Mouse (Mus musculus) gastrocnemius, adult 8-10 months (tissue): ENCODE results near the gene Mrpl18. TPM values are rescaled to one million over a fixed set of nuclear protein-coding genes. Genes with fewer than 3 reads are reported as not detected.
"Not testable (repeated sequence)": the region's sequence is repeated elsewhere in the genome, so short reads cannot be mapped to it uniquely, and the experiment has no call there.

ENCODE experiments used
- DNase-seq, 2 experiments: peaks; one replicate each; pipeline ENCODE4 v3.0.0; 2022; ENCODE audit warnings: low spot score in 2 of 2
- total RNA-seq, 4 experiments: library from RNA; stranded (reverse); gene quantifications; 2 replicates each; pipeline ENCODE4 v1.2.4; 2022

Gene Mrpl18
- total RNA-seq, 4 experiments from 2014 or later = 109 to 116 (median 111) TPM

- DNase-seq = no peak
These were observed 5.8 kb downstream of the Mrpl18 start for GRCm38 (mm10) chr17:12910391-12910790.

- DNase-seq = no peak
These were observed 6.5 kb downstream of the Mrpl18 start, which contains the start of gene Pnldc1 for GRCm38 (mm10) chr17:12909361-12910280. TSS of gene Pnldc1 (minus strand) at chr17:12910230.

- DNase-seq = no peak
These were observed 9.7 kb downstream of the Mrpl18 start for GRCm38 (mm10) chr17:12906436-12906835.

GRCm38 (mm10) chr17:12905810-12906209, 10.3 kb downstream of the Mrpl18 start:
- DNase-seq = no peak

GRCm38 (mm10) chr17:12904349-12904748, 11.8 kb downstream of the Mrpl18 start:
- no peak for DNase-seq

- no peak for DNase-seq
These were observed 12.5 kb downstream of the Mrpl18 start for GRCm38 (mm10) chr17:12903372-12904333.

- DNase-seq = no peak
These were observed 13.9 kb downstream of the Mrpl18 start for GRCm38 (mm10) chr17:12902291-12902690.

- DNase-seq = not testable (repeated sequence)
These were observed 17.5 kb downstream of the Mrpl18 start for GRCm38 (mm10) chr17:12898607-12899006.

GRCm38 (mm10) chr17:12897674-12898073, 18.5 kb downstream of the Mrpl18 start:
- DNase-seq = no peak

GRCm38 (mm10) chr17:12892033-12892432, 24.1 kb downstream of the Mrpl18 start:
- no peak for DNase-seq

GRCm38 (mm10) chr17:12891054-12891453, 25.1 kb downstream of the Mrpl18 start:
- no peak for DNase-seq

- no peak for DNase-seq
These were observed 28.9 kb downstream of the Mrpl18 start for GRCm38 (mm10) chr17:12887021-12887775.

- no peak for DNase-seq
These were observed 29.5 kb downstream of the Mrpl18 start for GRCm38 (mm10) chr17:12886620-12887019.

GRCm38 (mm10) chr17:12881216-12881615, 34.9 kb downstream of the Mrpl18 start:
- no peak for DNase-seq

- peak; percentile 68 to 70 for DNase-seq
These were observed 36.0 kb downstream of the Mrpl18 start for GRCm38 (mm10) chr17:12880178-12880577.

- DNase-seq = no peak
These were observed 40.4 kb downstream of the Mrpl18 start, which contains the start of gene Mrgprh for GRCm38 (mm10) chr17:12875734-12876133. TSS of gene Mrgprh (plus strand) at chr17:12876034.

GRCm38 (mm10) chr17:12872275-12873028, 43.7 kb downstream of the Mrpl18 start:
- DNase-seq = no peak

GRCm38 (mm10) chr17:12868640-12869039, 47.5 kb downstream of the Mrpl18 start:
- DNase-seq = no peak

- no peak for DNase-seq
These were observed 48.1 kb downstream of the Mrpl18 start, which contains the start of gene Mas1 for GRCm38 (mm10) chr17:12868043-12868442. TSS of gene Mas1 (minus strand) at chr17:12868143.

GRCm38 (mm10) chr17:12866853-12867252, 49.3 kb downstream of the Mrpl18 start:
- peak; percentile 37 to 43 for DNase-seq
